Mouse (Mus musculus) limb, embryonic 14.5 days (tissue): ENCODE data around the gene Rnf212. TPM values are rescaled to one million over a fixed set of nuclear protein-coding genes. Genes with fewer than 3 reads are reported as not detected.

Source experiments
- ATAC-seq: fragments of 200-750 bp; cut with Nextera tagmentation; 2 replicates; pipeline ENCODE4 v1.8.0; 2017; ENCODE audit warnings: low read depth, moderate number of reproducible peaks, moderate TSS enrichment; ENCODE audit not compliant: low FRiP score
- DNase-seq: peaks from one replicate; pipeline ENCODE4 v3.0.0-alpha.2; 2015; ENCODE audit warnings: low spot score
- H3K27ac ChIP-seq: fragments of 300-500 bp; sonication (generic); replicated peaks from 2 replicates; pipeline ENCODE4 v1.5.1; 2014; ENCODE audit warnings: low read depth, mild to moderate bottlenecking, low read length, moderate library complexity, mixed read lengths
- H3K27me3 ChIP-seq: fragments of 300-500 bp; sonication (generic); 2 replicates; pipeline ENCODE4 v1.6.1; 2014; ENCODE audit warnings: low read length, mixed read lengths; ENCODE audit not compliant: control insufficient read depth, insufficient read depth
- H3K36me3 ChIP-seq: fragments of 300-500 bp; sonication (generic); 2 replicates; pipeline ENCODE4 v1.6.1; 2014; ENCODE audit warnings: mild to moderate bottlenecking, low read length, moderate library complexity, mixed read lengths; ENCODE audit not compliant: control insufficient read depth, insufficient read depth
- H3K4me1 ChIP-seq: fragments of 300-500 bp; sonication (generic); 2 replicates; pipeline ENCODE4 v1.6.1; 2014; ENCODE audit warnings: antibody characterized with exemption, low read length, mixed read lengths; ENCODE audit not compliant: control insufficient read depth, insufficient read depth
- H3K4me2 ChIP-seq: fragments of 300-500 bp; sonication (generic); replicated peaks from 2 replicates; pipeline ENCODE4 v1.6.1; 2014; ENCODE audit warnings: low read depth, mild to moderate bottlenecking, low read length, moderate library complexity; ENCODE audit not compliant: severe bottlenecking
- H3K4me3 ChIP-seq: fragments of 300-500 bp; sonication (generic); replicated peaks from 2 replicates; pipeline ENCODE4 v1.5.1; 2014; ENCODE audit warnings: low read length
- H3K9ac ChIP-seq: fragments of 300-500 bp; sonication (generic); 2 replicates; pipeline ENCODE4 v1.6.1; 2014; ENCODE audit warnings: mild to moderate bottlenecking, low read depth, low read length, moderate library complexity; ENCODE audit not compliant: severe bottlenecking
- H3K9me3 ChIP-seq: fragments of 300-500 bp; sonication (generic); 2 replicates; pipeline ENCODE4 v1.6.1; 2016; ENCODE audit warnings: low read length; ENCODE audit not compliant: control insufficient read depth
- POLR2A ChIP-seq: fragments of 200-500 bp; IDR thresholded peaks from 2 replicates; pipeline ENCODE4 v1.8.0; 2012; ENCODE audit warnings: inconsistent platforms, mild to moderate bottlenecking, moderate library complexity, borderline replicate concordance; ENCODE audit not compliant: insufficient read depth, insufficient read length; ENCODE audit errors: extremely low read depth
- WGBS: fragments of 180-500 bp; shearing (Covaris S2); extraction: QIAGEN DNeasy Blood & Tissue Kit; methylation state at CpG from one replicate; pipeline ENCODE4 v1.1.7; 2014; 5-methylcytosine and 5-hydroxymethylcytosine counted together
- polyA plus RNA-seq, 2 experiments: library from polyadenylated mRNA; depleted of rRNA in 1 of 2; stranded (reverse) in 1 of 2; unstranded in 1 of 2; fragments of >200 nt; fragmentation: Nextera tagmentation in 1 of 2; extraction: Ambion mirVana in 1 of 2; gene quantifications; 2 replicates each; pipeline versions ENCODE4 v1.2.1 to v1.2.3; 2012 to 2014

Gene Rnf212
- polyA plus RNA-seq, 2 experiments = not detected

GRCm38 (mm10) chr5:108743856-108744255 lies 30.9 kb downstream of the Rnf212 start:
- Histone ChIP-seq H3K9me3 (no peaks in the 10 kb centered on the region), H3K4me1 (no peaks in the 10 kb centered on the region), H3K36me3 (no peaks in the 10 kb centered on the region), H3K4me3 (no peak overlapping the region), H3K27me3 (no peaks in the 10 kb centered on the region), H3K9ac (no peak overlapping the region), H3K4me2 (no peak overlapping the region), H3K27ac (no peak overlapping the region)
- no peak for TF ChIP-seq POLR2A
- DNase-seq = no peak
- 69% methylated on average over 2 of the region's 2 CpGs for WGBS
- ATAC-seq = no peak

GRCm38 (mm10) chr5:108742596-108742995 lies 32.2 kb downstream of the Rnf212 start:
- ATAC-seq = no peak

GRCm38 (mm10) chr5:108741844-108742243 lies 32.9 kb downstream of the Rnf212 start:
- Histone ChIP-seq H3K27me3 (no peaks in the 10 kb centered on the region), H3K27ac (no peak overlapping the region), H3K4me1 (no peaks in the 10 kb centered on the region), H3K9me3 (no peaks in the 10 kb centered on the region), H3K4me2 (no peak overlapping the region), H3K4me3 (no peak overlapping the region), H3K9ac (no peak overlapping the region), H3K36me3 (no peaks in the 10 kb centered on the region)
- DNase-seq (no peak), ATAC-seq (no peak)
- WGBS = 85% methylated on average over 2 of the region's 2 CpGs
- TF ChIP-seq POLR2A = no peak

More at GRCm38 (mm10) chr5:108742596-108742995, 32.2 kb downstream of the Rnf212 start:
- Histone ChIP-seq H3K27me3 (no peaks in the 10 kb centered on the region), H3K4me1 (no peaks in the 10 kb centered on the region), H3K4me2 (no peak overlapping the region), H3K27ac (no peak overlapping the region), H3K4me3 (no peak overlapping the region), H3K9ac (no peak overlapping the region), H3K9me3 (no peaks in the 10 kb centered on the region), H3K36me3 (no peaks in the 10 kb centered on the region)
- no peak for TF ChIP-seq POLR2A
- 64% methylated on average over 2 of the region's 2 CpGs for WGBS
- no peak for DNase-seq

- WGBS = 81% methylated on average over 1 of the region's 1 CpGs
- H3K36me3 ChIP-seq = no peaks in the 10 kb centered on the region
- no peak for TF ChIP-seq POLR2A
- no peaks in the 10 kb centered on the region for H3K27me3 ChIP-seq
- no peak for DNase-seq
- no peak overlapping the region for H3K9ac ChIP-seq
- no peak for ATAC-seq
- no peaks in the 10 kb centered on the region for H3K9me3 ChIP-seq
- no peak overlapping the region for H3K4me3 ChIP-seq
- H3K4me2 ChIP-seq = no peak overlapping the region
- H3K4me1 ChIP-seq = no peaks in the 10 kb centered on the region
- H3K27ac ChIP-seq = no peak overlapping the region
These were observed 47.4 kb downstream of the Rnf212 start for GRCm38 (mm10) chr5:108727425-108727824.

GRCm38 (mm10) chr5:108726557-108727248 lies 48.1 kb downstream of the Rnf212 start:
- Histone ChIP-seq H3K36me3 (no peaks in the 10 kb centered on the region), H3K27ac (no peak overlapping the region), H3K4me2 (no peak overlapping the region), H3K9ac (no peak overlapping the region), H3K4me3 (no peak overlapping the region), H3K4me1 (no peaks in the 10 kb centered on the region), H3K27me3 (no peaks in the 10 kb centered on the region), H3K9me3 (no peaks in the 10 kb centered on the region)
- DNase-seq = peak; percentile 70
- TF ChIP-seq POLR2A = no peak
- WGBS = 21% methylated on average over 5 of the region's 5 CpGs
- peak; percentile 86 for ATAC-seq
